Mouse (Mus musculus) macrophage (primary cell): ENCODE data around the gene St5. TPM values are rescaled to one million over a fixed set of nuclear protein-coding genes. Genes with fewer than 3 reads are reported as not detected.
A peak's percentile ranks its signal among the peaks of the same experiment; 100 is the strongest.

Experiments used
- H3K27ac ChIP-seq: fragments of 350-480 bp; formaldehyde crosslinking; 2 replicates; pipeline ENCODE4 v1.9.0; 2021
- H3K36me3 ChIP-seq: fragments of 350-480 bp; formaldehyde crosslinking; 2 replicates; pipeline ENCODE4 v1.9.0; 2021; ENCODE audit errors: inconsistent target
- H3K4me3 ChIP-seq: fragments of 350-480 bp; formaldehyde crosslinking; 2 replicates; pipeline ENCODE4 v1.9.0; 2021; ENCODE audit errors: inconsistent target
- H3K79me2 ChIP-seq: fragments of 350-480 bp; formaldehyde crosslinking; 2 replicates; pipeline ENCODE4 v1.9.0; 2021; ENCODE audit errors: inconsistent target
- WGBS: methylation state at CpG from one replicate; pipeline ENCODE4 v1.1.7; 2026; ENCODE audit warnings: inconsistent platforms; ENCODE audit not compliant: missing documents; 5-methylcytosine and 5-hydroxymethylcytosine counted together
- polyA plus RNA-seq: library from polyadenylated mRNA; stranded (reverse); fragments of 250-400 nt; gene quantifications from 3 replicates; pipeline ENCODE4 v1.2.4, GENCODE M21; 2018; ENCODE audit warnings: inconsistent platforms

St5 gene
- polyA plus RNA-seq, 1 experiment from 2014 or later = 0.98 TPM

GRCm38 (mm10) chr7:109566841-109567768 lies 136.3 kb downstream of the St5 start:
- Histone ChIP-seq H3K36me3 (no peaks in the 10 kb centered on the region), H3K27ac (no peak overlapping the region), H3K79me2 (no peaks in the 10 kb centered on the region), H3K4me3 (no peak overlapping the region)
- 88% methylated on average over 11 of the region's 11 CpGs for WGBS

GRCm38 (mm10) chr7:109566327-109566726 lies 137.1 kb downstream of the St5 start:
- H3K79me2 ChIP-seq = no peaks in the 10 kb centered on the region
- H3K36me3 ChIP-seq = no peaks in the 10 kb centered on the region
- no peak overlapping the region for H3K27ac ChIP-seq

GRCm38 (mm10) chr7:109563775-109564362 lies 139.5 kb downstream of the St5 start:
- 89% methylated on average over 4 of the region's 4 CpGs for WGBS
- H3K27ac ChIP-seq = no peak overlapping the region
- H3K36me3 ChIP-seq = no peaks in the 10 kb centered on the region
- no peaks in the 10 kb centered on the region for H3K79me2 ChIP-seq
- H3K4me3 ChIP-seq = no peak overlapping the region

More at GRCm38 (mm10) chr7:109566327-109566726, 137.1 kb downstream of the St5 start:
- H3K4me3 ChIP-seq = no peak overlapping the region

- Histone ChIP-seq H3K36me3 (no peaks in the 10 kb centered on the region), H3K79me2 (no peaks in the 10 kb centered on the region), H3K4me3 (no peak overlapping the region), H3K27ac (no peak overlapping the region)
- WGBS = 83% methylated on average over 5 of the region's 5 CpGs
These were observed 140.7 kb downstream of the St5 start for GRCm38 (mm10) chr7:109562676-109563075.

GRCm38 (mm10) chr7:109562154-109562599 lies 141.2 kb downstream of the St5 start:
- 30% methylated on average over 4 of the region's 4 CpGs for WGBS
- Histone ChIP-seq H3K4me3 (no peak overlapping the region), H3K27ac (no peak overlapping the region), H3K79me2 (no peaks in the 10 kb centered on the region), H3K36me3 (no peaks in the 10 kb centered on the region)

GRCm38 (mm10) chr7:109561466-109562153 lies 141.8 kb downstream of the St5 start:
- Histone ChIP-seq H3K79me2 (no peaks in the 10 kb centered on the region), H3K36me3 (no peaks in the 10 kb centered on the region), H3K27ac (no peak overlapping the region), H3K4me3 (no peak overlapping the region)
- 73% methylated on average over 8 of the region's 8 CpGs for WGBS

GRCm38 (mm10) chr7:109559536-109559935 lies 143.9 kb downstream of the St5 start:
- no peaks in the 10 kb centered on the region for H3K36me3 ChIP-seq
- H3K27ac ChIP-seq = no peak overlapping the region
- H3K79me2 ChIP-seq = no peaks in the 10 kb centered on the region
- WGBS = 94% methylated on average over 6 of the region's 6 CpGs
- no peak overlapping the region for H3K4me3 ChIP-seq

GRCm38 (mm10) chr7:109546726-109547125 lies 156.7 kb downstream of the St5 start:
- WGBS = 94% methylated on average over 5 of the region's 5 CpGs
- Histone ChIP-seq H3K4me3 (no peak overlapping the region), H3K36me3 (no peaks in the 10 kb centered on the region), H3K27ac (no peak overlapping the region), H3K79me2 (no peaks in the 10 kb centered on the region)

GRCm38 (mm10) chr7:109546186-109546585 lies 157.2 kb downstream of the St5 start:
- 100% methylated on average over 1 of the region's 2 CpGs for WGBS
- Histone ChIP-seq H3K36me3 (no peaks in the 10 kb centered on the region), H3K27ac (no peak overlapping the region), H3K79me2 (no peaks in the 10 kb centered on the region), H3K4me3 (no peak overlapping the region)

GRCm38 (mm10) chr7:109545255-109545993 lies 158.0 kb downstream of the St5 start:
- Histone ChIP-seq H3K27ac (no peak overlapping the region), H3K36me3 (no peaks in the 10 kb centered on the region), H3K79me2 (no peaks in the 10 kb centered on the region), H3K4me3 (no peak overlapping the region)
- WGBS = 75% methylated on average over 10 of the region's 10 CpGs

- no peak overlapping the region for H3K4me3 ChIP-seq
- no peak overlapping the region for H3K27ac ChIP-seq
- H3K36me3 ChIP-seq = no peaks in the 10 kb centered on the region
- no peaks in the 10 kb centered on the region for H3K79me2 ChIP-seq
- 100% methylated on average over 4 of the region's 5 CpGs for WGBS
These were observed 158.6 kb downstream of the St5 start for GRCm38 (mm10) chr7:109544792-109545191.

- Histone ChIP-seq H3K79me2 (no peaks in the 10 kb centered on the region), H3K27ac (peak overlapping the region; percentile 5; the same call in 1 of the 2 replicates), H3K36me3 (no peaks in the 10 kb centered on the region), H3K4me3 (no peak overlapping the region)
- WGBS = 34% methylated on average over 3 of the region's 3 CpGs
These were observed 161.1 kb downstream of the St5 start for GRCm38 (mm10) chr7:109542364-109542628.

GRCm38 (mm10) chr7:109541609-109542363 lies 161.6 kb downstream of the St5 start:
- no peaks in the 10 kb centered on the region for H3K36me3 ChIP-seq
- no peak overlapping the region for H3K4me3 ChIP-seq
- H3K27ac ChIP-seq = peak overlapping the region; percentile 5; the same call in 1 of the 2 replicates
- WGBS = 27% methylated on average over 10 of the region's 10 CpGs
- no peaks in the 10 kb centered on the region for H3K79me2 ChIP-seq

GRCm38 (mm10) chr7:109540902-109541301 lies 162.5 kb downstream of the St5 start:
- Histone ChIP-seq H3K36me3 (no peaks in the 10 kb centered on the region), H3K4me3 (no peak overlapping the region), H3K79me2 (no peaks in the 10 kb centered on the region), H3K27ac (no peak overlapping the region)
